In the genomic region with DNA sequence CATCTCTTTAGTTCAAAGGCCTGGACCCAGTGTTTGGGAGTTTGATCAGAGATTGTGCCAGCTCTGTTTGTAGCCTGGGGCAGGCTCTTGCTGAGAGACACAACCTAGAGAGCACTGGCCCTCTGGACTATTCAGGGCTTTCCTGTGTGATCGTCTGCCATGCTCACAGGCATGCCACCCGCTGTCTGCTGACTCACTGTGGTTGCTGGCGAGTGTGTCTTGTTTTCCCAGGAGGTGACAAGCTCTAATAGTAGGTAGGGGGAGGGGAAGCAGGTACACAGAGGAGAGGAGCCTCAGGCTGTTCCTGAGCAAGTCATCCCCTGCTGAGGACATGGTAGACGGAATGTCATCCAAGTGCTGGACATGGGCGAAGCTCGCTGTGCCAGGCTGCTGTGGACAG, we compare ENCODE assay signal across 14 mouse cellular contexts.
DNase-seq lines count a peak whose midpoint lies in the region; ATAC-seq lines count a peak whose summit lies in the region.
"Had no signal": no experiment of that assay in that cellular context is flagged by ENCODE, and none has a peak within 500 bp of the region (broad histone marks: within the 10 kb centered on the region; RNA-seq: fewer than 3 reads in every experiment).

No protein-coding gene starts in this region.

- no peaks in the 10 kb centered on the region for H3K9me3 ChIP-seq in midbrain, embryonic 15.5 days
- no peaks in the 10 kb centered on the region for H3K9me3 ChIP-seq in midbrain, embryonic 13.5 days
- H3K9me3 ChIP-seq: hindbrain, embryonic 10.5 days; midbrain, embryonic 12.5 days had no signal

- 45% methylated on average over 6 of the region's 6 CpGs for WGBS in midbrain, embryonic 15.5 days
- WGBS in midbrain, embryonic 13.5 days = 33% methylated on average over 6 of the region's 6 CpGs

- ATAC-seq in midbrain, embryonic 15.5 days (replicated peaks) = 0 out of 2 replicates have a peak, but pooled peaks have one; percentile 30
- ATAC-seq in midbrain, embryonic 13.5 days = no peak

- H3K27ac ChIP-seq in midbrain, embryonic 15.5 days = no peak overlapping the region
- H3K27ac ChIP-seq in midbrain, embryonic 13.5 days = no peak overlapping the region
- H3K27ac ChIP-seq: hindbrain, embryonic 10.5 days; midbrain, embryonic 12.5 days had no signal

- H3K4me3 ChIP-seq in midbrain, embryonic 15.5 days = no peak overlapping the region
- H3K4me3 ChIP-seq in midbrain, embryonic 13.5 days (replicated peaks) = no peak overlapping the region
- H3K4me3 ChIP-seq: hindbrain, embryonic 10.5 days; midbrain, embryonic 12.5 days had no signal

- no peaks in the 10 kb centered on the region for H3K36me3 ChIP-seq in midbrain, embryonic 15.5 days (replicated peaks)
- no peaks in the 10 kb centered on the region for H3K36me3 ChIP-seq in midbrain, embryonic 13.5 days
- H3K36me3 ChIP-seq: hindbrain, embryonic 10.5 days; midbrain, embryonic 12.5 days had no signal

- H3K4me2 ChIP-seq in midbrain, embryonic 15.5 days = no peak overlapping the region
- H3K4me2 ChIP-seq in midbrain, embryonic 13.5 days (replicated peaks) = no peak overlapping the region
- H3K4me2 ChIP-seq: midbrain, embryonic 12.5 days had no signal

- H3K4me1 ChIP-seq in midbrain, embryonic 15.5 days = peaks cover 12% of the 10 kb centered on the region
- peaks cover 16% of the 10 kb centered on the region for H3K4me1 ChIP-seq in midbrain, embryonic 13.5 days (replicated peaks)

- peaks cover 2% of the 10 kb centered on the region; the same call in 1 of the 2 replicates for H3K27me3 ChIP-seq in midbrain, embryonic 15.5 days (replicated peaks)
- H3K27me3 ChIP-seq in midbrain, embryonic 13.5 days = peaks cover 17% of the 10 kb centered on the region

- H3K9ac ChIP-seq in midbrain, embryonic 15.5 days = no peak overlapping the region
- H3K9ac ChIP-seq in midbrain, embryonic 13.5 days (replicated peaks) = no peak overlapping the region
- H3K9ac ChIP-seq: midbrain, embryonic 12.5 days had no signal

- DNase-seq in adrenal gland, adult (ENCODE audit: inconsistent age in 2 of 2, low spot score in 1 of 2) = peak; percentile 25 to 59
- no peak for DNase-seq in adrenal gland, postnatal 10 days
- DNase-seq in cerebellum, postnatal 36 days = peak; percentile 45 to 51
- DNase-seq in layer of hippocampus, postnatal 14 days (ENCODE audit: low spot score in 2 of 2) = no peak
- no peak for DNase-seq in ovary, postnatal 14 days (ENCODE audit: low spot score)
- no peak for DNase-seq in right cerebral cortex, postnatal 36 days (ENCODE audit: low spot score in 2 of 2)
- DNase-seq: kidney, adult 18-20 months; layer of hippocampus, adult 9-11 months; lung, adult 18-20 months; right cerebral cortex, postnatal 25 days had no signal

Comparison
In these comparisons a context has a peak if more than half of its experiments do, and no peak if none do; other contexts are left out.
1. DNase-seq: peak in adrenal gland, adult (2 of 2) and cerebellum, postnatal 36 days (2 of 2); none in adrenal gland, postnatal 10 days (single experiment), layer of hippocampus, postnatal 14 days (0 of 2), ovary, postnatal 14 days (single experiment) and right cerebral cortex, postnatal 36 days (0 of 2).